Mouse (Mus musculus) lung, adult 2 months (tissue): Measurements from ENCODE around the gene Rai1.

ENCODE experiments used
- CTCF ChIP-seq: fragments of 200-500 bp; IDR thresholded peaks from 2 replicates; pipeline ENCODE4 v1.5.1; 2011; ENCODE audit warnings: mild to moderate bottlenecking, low read length, control low read depth; ENCODE audit not compliant: insufficient read depth
- POLR2A ChIP-seq: fragments of 200-500 bp; IDR thresholded peaks from 2 replicates; pipeline ENCODE4 v1.6.1; 2011; ENCODE audit warnings: low read depth, mild to moderate bottlenecking, control low read depth, low read length, borderline replicate concordance; ENCODE audit errors: extremely low read depth

DNA sequence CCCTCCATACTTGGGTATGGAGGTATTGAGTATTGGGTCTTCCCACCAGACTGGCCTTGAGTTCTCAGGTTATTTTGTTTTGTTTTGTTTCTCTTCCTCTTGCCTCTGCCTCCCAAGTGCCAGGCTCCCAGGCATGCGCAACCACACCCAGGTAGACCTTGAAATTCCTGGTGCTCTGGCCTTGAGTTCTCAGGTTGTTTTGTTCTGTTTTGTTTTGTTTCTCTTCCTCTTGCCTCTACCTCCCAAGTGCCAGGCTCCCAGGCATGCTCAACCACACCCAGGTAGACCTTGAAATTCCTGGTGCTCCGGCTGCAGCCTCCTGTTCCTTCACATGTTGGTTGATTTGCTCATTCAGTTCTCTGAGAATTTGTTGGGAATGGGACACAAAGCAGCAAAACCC, 44.8 kb upstream of the Rai1 start:
- no peak for TF ChIP-seq POLR2A
- no peak for TF ChIP-seq CTCF
